Mouse (Mus musculus): Measurements from ENCODE around the gene Kcnq1. TPM values are rescaled to one million over a fixed set of nuclear protein-coding genes. Genes with fewer than 3 reads are reported as not detected.

Gene Kcnq1
- polyA plus RNA-seq, 1 experiment from 2014 or later = 6.5 TPM

- WGBS = 0% methylated on average over 51 of the region's 51 CpGs
- H3K27me3 ChIP-seq = no peaks in the 10 kb centered on the region
- H3K9me3 ChIP-seq (replicated peaks) = no peaks in the 10 kb centered on the region
- H3K9ac ChIP-seq = peak within 1 kb of the TSS; percentile 86
- peak within 1 kb of the TSS; percentile 97 for H3K4me2 ChIP-seq
- peaks cover 27% of the 10 kb centered on the region for H3K4me1 ChIP-seq
- H3K36me3 ChIP-seq = peaks cover 56% of the 10 kb centered on the region
- ATAC-seq (replicated peaks; ENCODE audit: low FRiP score) = peak; percentile 96
- H3K27ac ChIP-seq = peak within 1 kb of the TSS; percentile 96
- H3K4me3 ChIP-seq (replicated peaks) = peak within 1 kb of the TSS; percentile 71
These were observed 37.1 kb upstream of the Kcnq1 start, which contains the start of gene Tssc4 for GRCm38 (mm10) chr7:143068882-143069591. TSS of gene Tssc4 (plus strand) at chr7:143069249.

DNA sequence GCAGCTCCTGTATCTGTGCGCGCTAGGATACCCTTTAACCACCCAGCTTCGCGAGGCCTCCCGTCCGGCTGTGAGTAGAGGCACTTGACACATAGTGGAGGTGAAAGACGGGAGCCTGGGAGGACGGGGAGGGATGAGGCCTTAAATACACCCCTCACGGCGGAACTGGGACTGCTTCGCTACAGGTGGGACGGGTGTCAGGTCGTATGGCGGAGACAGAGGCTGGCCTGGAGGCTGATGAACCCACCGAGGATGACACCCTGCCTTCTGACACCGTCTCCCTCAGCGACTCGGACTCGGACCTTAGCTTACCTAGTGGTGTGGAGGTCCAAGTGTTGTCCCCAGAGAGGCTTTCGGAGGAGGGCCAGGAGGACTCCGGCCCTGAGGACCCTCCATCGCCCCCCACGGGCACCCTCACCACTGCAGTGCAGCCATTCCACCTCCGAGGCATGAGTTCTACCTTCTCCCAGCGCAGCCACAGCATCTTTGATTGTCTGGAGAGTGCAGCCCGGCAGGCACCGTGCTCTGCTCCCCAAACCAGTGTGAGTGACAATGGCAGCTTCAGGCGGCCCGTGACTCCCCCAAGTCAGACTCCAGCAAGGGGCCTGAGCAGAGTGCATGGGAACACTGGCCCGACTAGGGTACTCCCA lies 36.3 kb upstream of the Kcnq1 start:
- peaks cover 27% of the 10 kb centered on the region for H3K4me1 ChIP-seq
- H3K9me3 ChIP-seq (replicated peaks) = no peaks in the 10 kb centered on the region
- no peaks in the 10 kb centered on the region for H3K27me3 ChIP-seq
- no peak; the same call in 1 of the 2 replicates for ATAC-seq (replicated peaks; ENCODE audit: low FRiP score)
- peaks cover 48% of the 10 kb centered on the region for H3K36me3 ChIP-seq
- peak overlapping the region; percentile 97 for H3K4me2 ChIP-seq
- WGBS = 8% methylated on average over 30 of the region's 30 CpGs
- peak overlapping the region; percentile 86 for H3K9ac ChIP-seq
- peak overlapping the region; percentile 71 for H3K4me3 ChIP-seq (replicated peaks)
- H3K27ac ChIP-seq = peak overlapping the region; percentile 96

DNA sequence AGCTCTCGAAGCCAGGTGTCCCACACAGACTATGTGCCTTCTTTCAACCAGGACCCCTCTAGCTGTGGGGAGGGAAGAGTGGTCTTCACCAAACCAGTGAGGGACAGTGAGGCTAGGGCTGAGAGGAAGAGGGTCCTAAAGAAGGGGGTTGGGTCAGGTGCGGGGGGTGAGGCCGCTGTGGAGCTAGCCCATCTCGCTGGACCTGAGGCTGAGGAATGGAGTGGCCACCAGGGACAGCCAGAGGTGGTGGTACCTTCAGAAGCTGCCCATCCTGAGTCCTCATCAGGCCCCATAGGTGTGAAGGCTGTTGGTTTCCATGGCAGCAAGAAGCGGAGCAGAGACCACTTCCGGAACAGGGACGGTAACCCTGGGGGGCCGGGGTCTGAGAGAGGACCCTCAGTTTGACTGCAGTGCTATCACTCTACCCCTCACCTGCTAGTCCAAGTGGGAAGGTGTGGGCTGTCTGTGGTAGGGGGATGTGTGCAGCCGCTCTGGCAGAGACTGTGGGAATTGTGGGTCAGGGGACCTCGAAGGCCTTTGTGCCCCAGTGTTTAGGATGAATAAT lies 35.6 kb upstream of the Kcnq1 start:
- peak overlapping the region; percentile 97 for H3K4me2 ChIP-seq
- no peaks in the 10 kb centered on the region for H3K9me3 ChIP-seq (replicated peaks)
- peak overlapping the region; percentile 71 for H3K4me3 ChIP-seq (replicated peaks)
- no peak for ATAC-seq (replicated peaks; ENCODE audit: low FRiP score)
- H3K27me3 ChIP-seq = no peaks in the 10 kb centered on the region
- peak overlapping the region; percentile 86 for H3K9ac ChIP-seq
- H3K4me1 ChIP-seq = peaks cover 27% of the 10 kb centered on the region
- H3K36me3 ChIP-seq = peaks cover 40% of the 10 kb centered on the region
- 86% methylated on average over 10 of the region's 10 CpGs for WGBS
- H3K27ac ChIP-seq = peak overlapping the region; percentile 96

DNA sequence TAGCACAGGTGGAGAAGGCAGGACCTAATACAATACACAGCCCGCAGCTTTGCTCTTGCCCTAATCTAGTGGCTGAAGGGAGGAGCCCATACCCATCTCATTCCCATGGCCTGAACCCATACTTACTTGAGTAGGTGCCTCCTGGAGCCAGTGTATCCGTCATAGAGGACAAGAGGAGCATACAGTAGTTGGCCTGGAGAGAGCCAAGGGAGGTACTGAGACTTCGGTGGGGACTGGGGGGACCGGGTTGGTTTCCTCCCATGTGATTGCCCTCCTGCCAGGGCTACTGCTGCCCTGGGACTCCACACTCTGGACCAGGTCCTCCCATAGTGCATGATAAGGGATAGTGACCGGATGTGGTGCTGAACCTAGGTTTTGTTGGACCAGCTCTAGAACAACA lies 33.6 kb upstream of the Kcnq1 start:
- no peaks in the 10 kb centered on the region for H3K27me3 ChIP-seq
- H3K4me3 ChIP-seq (replicated peaks) = no peak overlapping the region
- H3K36me3 ChIP-seq = peaks cover 20% of the 10 kb centered on the region
- H3K9ac ChIP-seq = no peak overlapping the region
- H3K27ac ChIP-seq = no peak overlapping the region
- H3K4me1 ChIP-seq = peaks cover 27% of the 10 kb centered on the region
- no peak overlapping the region for H3K4me2 ChIP-seq
- WGBS = 86% methylated on average over 5 of the region's 5 CpGs
- no peak for ATAC-seq (replicated peaks; ENCODE audit: low FRiP score)
- H3K9me3 ChIP-seq (replicated peaks) = no peaks in the 10 kb centered on the region

DNA sequence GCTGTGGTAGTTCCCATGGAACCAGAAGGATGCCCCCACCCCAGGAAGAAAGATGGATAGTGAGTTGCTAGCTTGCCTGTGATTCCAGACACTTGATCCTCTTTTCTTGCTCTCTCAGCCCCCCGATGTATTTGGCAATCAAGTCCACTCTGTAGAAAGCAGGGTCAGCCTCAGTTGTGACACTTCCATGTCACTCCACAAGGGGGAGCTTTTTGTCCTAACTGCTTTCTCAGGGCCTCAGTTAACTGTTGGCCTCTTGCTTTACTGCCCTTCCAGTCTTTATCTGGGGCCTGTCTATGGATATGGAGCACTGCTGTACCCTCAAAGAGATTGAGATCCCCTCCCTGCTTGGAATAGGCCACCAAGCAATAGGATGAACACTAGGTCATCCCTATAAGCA lies 33.1 kb upstream of the Kcnq1 start:
- H3K9me3 ChIP-seq (replicated peaks) = no peaks in the 10 kb centered on the region
- peaks cover 15% of the 10 kb centered on the region for H3K36me3 ChIP-seq
- no peak overlapping the region for H3K4me2 ChIP-seq
- H3K4me1 ChIP-seq = peaks cover 23% of the 10 kb centered on the region
- H3K9ac ChIP-seq = no peak overlapping the region
- no peaks in the 10 kb centered on the region for H3K27me3 ChIP-seq
- no peak overlapping the region for H3K4me3 ChIP-seq (replicated peaks)
- ATAC-seq (replicated peaks; ENCODE audit: low FRiP score) = no peak
- WGBS = 44% methylated on average over 1 of the region's 1 CpGs
- no peak overlapping the region for H3K27ac ChIP-seq

DNA sequence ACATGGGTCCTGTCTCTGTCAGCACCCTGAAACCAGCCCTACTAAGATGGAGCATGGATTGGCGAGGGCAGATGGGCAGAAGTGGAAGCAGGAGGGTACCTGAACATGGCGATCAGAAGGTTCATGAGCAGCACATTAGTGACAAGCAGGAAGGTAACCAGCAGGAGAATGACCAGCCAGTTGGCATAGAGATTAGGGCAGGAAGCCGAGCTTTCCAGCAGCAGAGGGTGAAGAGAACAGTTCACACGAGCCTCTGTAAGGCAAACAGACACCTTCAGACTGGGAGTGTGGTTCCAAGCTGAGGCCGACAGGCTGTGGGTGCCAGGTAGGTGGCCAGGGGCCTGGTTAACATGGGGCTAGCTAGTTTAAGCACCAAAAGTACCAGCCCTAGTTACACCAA lies 30.8 kb upstream of the Kcnq1 start:
- Histone ChIP-seq H3K36me3 (peaks cover 11% of the 10 kb centered on the region; the same call in 1 of the 2 replicates), H3K27ac (no peak overlapping the region), H3K4me1 (peaks cover 10% of the 10 kb centered on the region), H3K4me2 (no peak overlapping the region), H3K9ac (no peak overlapping the region), H3K4me3 (replicated peaks) (no peak overlapping the region), H3K9me3 (replicated peaks) (no peaks in the 10 kb centered on the region), H3K27me3 (no peaks in the 10 kb centered on the region)
- WGBS = 72% methylated on average over 5 of the region's 5 CpGs
- ATAC-seq (replicated peaks; ENCODE audit: low FRiP score) = no peak

DNA sequence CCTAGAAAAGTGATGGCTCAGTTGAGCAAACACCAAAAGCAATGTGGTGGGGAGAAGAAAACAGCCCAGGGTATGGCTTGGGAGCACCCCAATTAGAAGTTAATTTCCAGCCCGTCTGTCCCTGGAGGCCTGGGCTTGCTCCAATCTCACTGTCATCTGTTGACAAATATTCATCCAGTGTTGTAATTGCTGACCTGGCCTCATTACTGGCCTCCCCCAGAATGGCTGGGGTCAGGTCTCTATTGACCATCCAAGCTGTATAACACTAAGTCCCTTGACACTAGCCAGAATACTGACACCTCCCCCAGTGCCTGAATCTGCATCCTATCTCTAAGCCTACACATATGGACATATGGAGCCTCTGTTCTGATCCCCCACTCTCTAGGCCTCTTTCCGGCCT lies 28.8 kb upstream of the Kcnq1 start:
- no peak overlapping the region for H3K9ac ChIP-seq
- no peaks in the 10 kb centered on the region for H3K9me3 ChIP-seq (replicated peaks)
- no peak overlapping the region for H3K27ac ChIP-seq
- WGBS = 76% methylated on average over 2 of the region's 2 CpGs
- no peaks in the 10 kb centered on the region for H3K4me1 ChIP-seq
- H3K4me2 ChIP-seq = no peak overlapping the region
- no peak for ATAC-seq (replicated peaks; ENCODE audit: low FRiP score)
- no peak overlapping the region for H3K4me3 ChIP-seq (replicated peaks)
- H3K36me3 ChIP-seq = no peaks in the 10 kb centered on the region
- H3K27me3 ChIP-seq = no peaks in the 10 kb centered on the region

- 68% methylated on average over 6 of the region's 6 CpGs for WGBS
- H3K4me2 ChIP-seq = no peak overlapping the region
- H3K4me1 ChIP-seq = peaks cover 7% of the 10 kb centered on the region
- H3K36me3 ChIP-seq = no peaks in the 10 kb centered on the region
- no peak overlapping the region for H3K27ac ChIP-seq
- ATAC-seq (replicated peaks; ENCODE audit: low FRiP score) = no peak
- H3K9ac ChIP-seq = no peak overlapping the region
- no peak overlapping the region for H3K4me3 ChIP-seq (replicated peaks)
- H3K27me3 ChIP-seq = no peaks in the 10 kb centered on the region
- no peaks in the 10 kb centered on the region for H3K9me3 ChIP-seq (replicated peaks)
These were observed 24.1 kb upstream of the Kcnq1 start for GRCm38 (mm10) chr7:143082024-143082423.

GRCm38 (mm10) chr7:143083708-143084107 lies 22.5 kb upstream of the Kcnq1 start:
- no peak overlapping the region for H3K4me3 ChIP-seq (replicated peaks)
- no peak overlapping the region for H3K4me2 ChIP-seq
- no peaks in the 10 kb centered on the region for H3K9me3 ChIP-seq (replicated peaks)
- H3K27ac ChIP-seq = no peak overlapping the region
- H3K36me3 ChIP-seq = no peaks in the 10 kb centered on the region
- WGBS = 89% methylated on average over 2 of the region's 2 CpGs
- H3K4me1 ChIP-seq = peaks cover 18% of the 10 kb centered on the region
- no peak overlapping the region for H3K9ac ChIP-seq
- H3K27me3 ChIP-seq = no peaks in the 10 kb centered on the region
- ATAC-seq (replicated peaks; ENCODE audit: low FRiP score) = no peak

- Histone ChIP-seq H3K27me3 (no peaks in the 10 kb centered on the region), H3K9me3 (replicated peaks) (no peaks in the 10 kb centered on the region), H3K4me1 (peaks cover 18% of the 10 kb centered on the region), H3K4me2 (peak overlapping the region; percentile 37), H3K36me3 (no peaks in the 10 kb centered on the region), H3K9ac (no peak overlapping the region; the same call in 1 of the 2 replicates), H3K27ac (peak overlapping the region; percentile 74), H3K4me3 (replicated peaks) (peak overlapping the region; percentile 17)
- ATAC-seq (replicated peaks; ENCODE audit: low FRiP score) = peak; percentile 47
- WGBS = 39% methylated on average over 2 of the region's 2 CpGs
These were observed 19.8 kb upstream of the Kcnq1 start for GRCm38 (mm10) chr7:143086366-143086765.

GRCm38 (mm10) chr7:143087070-143087579 lies 19.0 kb upstream of the Kcnq1 start:
- 26% methylated on average over 4 of the region's 4 CpGs for WGBS
- H3K9ac ChIP-seq = no peak overlapping the region; the same call in 1 of the 2 replicates
- H3K36me3 ChIP-seq = no peaks in the 10 kb centered on the region
- H3K4me3 ChIP-seq (replicated peaks) = peak overlapping the region; percentile 17
- H3K4me2 ChIP-seq = peak overlapping the region; percentile 37
- peaks cover 18% of the 10 kb centered on the region for H3K4me1 ChIP-seq
- peak; percentile 83 for ATAC-seq (replicated peaks; ENCODE audit: low FRiP score)
- H3K9me3 ChIP-seq (replicated peaks) = no peaks in the 10 kb centered on the region
- H3K27me3 ChIP-seq = no peaks in the 10 kb centered on the region
- H3K27ac ChIP-seq = peak overlapping the region; percentile 74

DNA sequence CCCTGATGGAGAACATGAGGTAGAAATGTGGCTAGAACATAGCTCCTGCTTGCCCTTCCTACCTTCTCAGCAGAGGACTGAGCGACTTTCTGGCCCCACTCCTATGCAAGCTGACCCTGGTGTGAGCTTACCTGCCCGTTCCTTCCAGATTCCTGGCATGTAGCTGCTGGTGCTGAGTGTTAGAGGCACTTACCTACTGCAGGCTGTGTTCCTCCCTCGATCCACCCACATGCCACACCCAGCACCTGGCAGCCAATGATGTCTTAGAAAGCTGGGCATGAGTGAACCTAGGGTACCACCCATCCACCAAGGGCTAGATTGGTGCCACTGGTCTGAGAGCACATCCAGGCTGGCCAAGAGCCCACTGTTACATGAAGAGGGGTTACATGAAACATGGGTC lies 12.3 kb upstream of the Kcnq1 start:
- Histone ChIP-seq H3K9me3 (replicated peaks) (no peaks in the 10 kb centered on the region), H3K9ac (no peak overlapping the region), H3K27ac (no peak overlapping the region), H3K27me3 (no peaks in the 10 kb centered on the region), H3K36me3 (no peaks in the 10 kb centered on the region), H3K4me3 (replicated peaks) (no peak overlapping the region), H3K4me2 (no peak overlapping the region), H3K4me1 (no peaks in the 10 kb centered on the region)
- ATAC-seq (replicated peaks; ENCODE audit: low FRiP score) = no peak
- WGBS = 76% methylated on average over 3 of the region's 3 CpGs
